Mouse (Mus musculus) lung, embryonic 14.5 days (tissue): ENCODE measurements at regions not wholly inside any gene's neighbourhood (a gene's known extent, or its start where the extent isn't known, plus 50 kb on each side); places are given as distances from the start of the nearest gene placed in this dataset.

ENCODE experiments used
- ATAC-seq: fragments of 200-750 bp; cut with Nextera tagmentation; 2 replicates; pipeline ENCODE4 v1.8.0; 2017; ENCODE audit warnings: mild to moderate bottlenecking, moderate TSS enrichment, moderate library complexity; ENCODE audit not compliant: insufficient read depth
- DNase-seq: peaks from one replicate; pipeline ENCODE4 v3.0.0-alpha.2; 2015
- H3K27ac ChIP-seq: fragments of 300-500 bp; sonication (generic); 2 replicates; pipeline ENCODE4 v1.5.1; 2014; ENCODE audit warnings: low read depth, mild to moderate bottlenecking, moderate library complexity
- H3K27me3 ChIP-seq: fragments of 300-500 bp; sonication (generic); 2 replicates; pipeline ENCODE4 v1.6.1; 2014; ENCODE audit warnings: low read length, control low read depth; ENCODE audit not compliant: insufficient read depth
- H3K36me3 ChIP-seq: fragments of 300-500 bp; sonication (generic); 2 replicates; pipeline ENCODE4 v1.6.1; 2014; ENCODE audit warnings: control low read depth; ENCODE audit not compliant: insufficient read depth
- H3K4me1 ChIP-seq: fragments of 300-500 bp; sonication (generic); 2 replicates; pipeline ENCODE4 v1.6.1; 2014; ENCODE audit warnings: antibody characterized with exemption, control low read depth; ENCODE audit not compliant: insufficient read depth
- H3K4me2 ChIP-seq: fragments of 300-500 bp; sonication (generic); 2 replicates; pipeline ENCODE4 v1.6.1; 2014; ENCODE audit warnings: mild to moderate bottlenecking
- H3K4me3 ChIP-seq: fragments of 300-500 bp; sonication (generic); 2 replicates; pipeline ENCODE4 v1.5.1; 2014; ENCODE audit warnings: low read depth, low read length
- H3K9ac ChIP-seq: fragments of 300-500 bp; sonication (generic); 2 replicates; pipeline ENCODE4 v1.6.1; 2014
- H3K9me3 ChIP-seq: fragments of 300-500 bp; sonication (generic); 2 replicates; pipeline ENCODE4 v1.6.1; 2016; ENCODE audit warnings: low read depth, low read length, control low read depth
- CTCF ChIP-seq: IDR thresholded peaks from 2 replicates; pipeline ENCODE4 v1.5.1; 2016; ENCODE audit warnings: antibody characterized with exemption, low read depth
- WGBS: fragments of 180-500 bp; shearing (Covaris S2); extraction: QIAGEN DNeasy Blood & Tissue Kit; methylation state at CpG from one replicate; pipeline ENCODE4 v1.1.7; 2014; 5-methylcytosine and 5-hydroxymethylcytosine counted together

GRCm38 (mm10) chr8:12192006-12192405, 86.6 kb upstream of the A230072I06Rik start:
- DNase-seq (peak; percentile 33), ATAC-seq (no peak)
- Histone ChIP-seq H3K9ac (no peak overlapping the region), H3K27ac (no peak overlapping the region), H3K4me3 (no peak overlapping the region), H3K4me2 (no peak overlapping the region), H3K9me3 (no peaks in the 10 kb centered on the region), H3K4me1 (no peaks in the 10 kb centered on the region), H3K36me3 (no peaks in the 10 kb centered on the region), H3K27me3 (no peaks in the 10 kb centered on the region)
- WGBS, result 25% methylated on average over 8 of the region's 8 CpGs
- TF ChIP-seq CTCF, result peak; percentile 62

- no peak overlapping the region for H3K27ac ChIP-seq
- no peaks in the 10 kb centered on the region for H3K4me1 ChIP-seq
- no peak overlapping the region for H3K4me2 ChIP-seq
- no peak overlapping the region for H3K9ac ChIP-seq
- 64% methylated on average over 1 of the region's 1 CpGs for WGBS
- no peaks in the 10 kb centered on the region for H3K27me3 ChIP-seq
- no peak overlapping the region for H3K4me3 ChIP-seq
- ATAC-seq (no peak), DNase-seq (no peak)
- TF ChIP-seq CTCF, result no peak
- no peaks in the 10 kb centered on the region for H3K36me3 ChIP-seq
- H3K9me3 ChIP-seq, result no peaks in the 10 kb centered on the region
Measured at GRCm38 (mm10) chr8:12205909-12206308, 72.7 kb upstream of the A230072I06Rik start.

GRCm38 (mm10) chr8:12207412-12207811, 71.2 kb upstream of the A230072I06Rik start:
- no peaks in the 10 kb centered on the region for H3K36me3 ChIP-seq
- no peak overlapping the region for H3K4me3 ChIP-seq
- H3K9ac ChIP-seq, result no peak overlapping the region
- DNase-seq, result no peak
- H3K27ac ChIP-seq, result no peak overlapping the region
- ATAC-seq, result no peak
- no peak overlapping the region for H3K4me2 ChIP-seq
- no peaks in the 10 kb centered on the region for H3K9me3 ChIP-seq
- no peaks in the 10 kb centered on the region for H3K4me1 ChIP-seq
- no peaks in the 10 kb centered on the region for H3K27me3 ChIP-seq
- TF ChIP-seq CTCF, result no peak
- 90% methylated on average over 3 of the region's 3 CpGs for WGBS

GRCm38 (mm10) chr8:12213774-12214173, 64.8 kb upstream of the A230072I06Rik start:
- Histone ChIP-seq H3K4me2 (no peak overlapping the region), H3K4me3 (no peak overlapping the region), H3K9ac (no peak overlapping the region), H3K4me1 (no peaks in the 10 kb centered on the region), H3K27ac (no peak overlapping the region), H3K9me3 (no peaks in the 10 kb centered on the region), H3K36me3 (no peaks in the 10 kb centered on the region), H3K27me3 (peaks cover 15% of the 10 kb centered on the region)
- WGBS, result 42% methylated on average over 7 of the region's 7 CpGs
- no peak for DNase-seq
- TF ChIP-seq CTCF, result no peak
- no peak for ATAC-seq

GRCm38 (mm10) chr8:12214205-12215019, 64.2 kb upstream of the A230072I06Rik start:
- Histone ChIP-seq H3K27me3 (peaks cover 15% of the 10 kb centered on the region), H3K4me3 (no peak overlapping the region), H3K9ac (no peak overlapping the region), H3K36me3 (no peaks in the 10 kb centered on the region), H3K27ac (no peak overlapping the region), H3K4me2 (no peak overlapping the region), H3K4me1 (no peaks in the 10 kb centered on the region), H3K9me3 (no peaks in the 10 kb centered on the region)
- WGBS, result 27% methylated on average over 24 of the region's 24 CpGs
- no peak for ATAC-seq
- DNase-seq, result no peak
- no peak for TF ChIP-seq CTCF

- H3K4me3 ChIP-seq, result no peak overlapping the region
- no peak for TF ChIP-seq CTCF
- H3K4me2 ChIP-seq, result no peak overlapping the region
- H3K36me3 ChIP-seq, result no peaks in the 10 kb centered on the region
- 72% methylated on average over 9 of the region's 9 CpGs for WGBS
- H3K4me1 ChIP-seq, result no peaks in the 10 kb centered on the region
- no peaks in the 10 kb centered on the region for H3K9me3 ChIP-seq
- H3K27me3 ChIP-seq, result no peaks in the 10 kb centered on the region
- DNase-seq, result no peak
- no peak for ATAC-seq
- H3K27ac ChIP-seq, result no peak overlapping the region
- H3K9ac ChIP-seq, result no peak overlapping the region
Measured at GRCm38 (mm10) chr8:12221506-12221905, 57.1 kb upstream of the A230072I06Rik start.

GRCm38 (mm10) chr8:12223376-12223775, 55.2 kb upstream of the A230072I06Rik start:
- Histone ChIP-seq H3K27ac (no peak overlapping the region), H3K4me2 (no peak overlapping the region), H3K4me3 (no peak overlapping the region), H3K4me1 (no peaks in the 10 kb centered on the region), H3K9me3 (no peaks in the 10 kb centered on the region), H3K9ac (no peak overlapping the region), H3K27me3 (no peaks in the 10 kb centered on the region), H3K36me3 (no peaks in the 10 kb centered on the region)
- DNase-seq, result no peak
- no peak for ATAC-seq
- TF ChIP-seq CTCF, result no peak
- WGBS, result 67% methylated on average over 1 of the region's 1 CpGs
